Mouse (Mus musculus) hindbrain, embryonic 12.5 days (tissue): Measurements from ENCODE around the gene Rbpms2. TPM values are rescaled to one million over a fixed set of nuclear protein-coding genes. Genes with fewer than 3 reads are reported as not detected.
A peak's percentile ranks its signal among the peaks of the same experiment; 100 is the strongest.
"Not testable (repeated sequence)": the region's sequence is repeated elsewhere in the genome, so short reads cannot be mapped to it uniquely, and the experiment has no call there.

Source experiments
- ATAC-seq: fragments of 200-750 bp; cut with Nextera tagmentation; 2 replicates; pipeline ENCODE4 v1.8.0; 2017; ENCODE audit warnings: moderate TSS enrichment; ENCODE audit not compliant: low FRiP score
- H3K27ac ChIP-seq: fragments of 300-500 bp; sonication (generic); 2 replicates; pipeline ENCODE4 v1.5.1; 2016; ENCODE audit warnings: mild to moderate bottlenecking
- H3K27me3 ChIP-seq: fragments of 300-500 bp; sonication (generic); 2 replicates; pipeline ENCODE4 v1.6.1; 2016; ENCODE audit warnings: mild to moderate bottlenecking
- H3K36me3 ChIP-seq: fragments of 300-500 bp; sonication (generic); 2 replicates; pipeline ENCODE4 v1.6.1; 2016; ENCODE audit warnings: mild to moderate bottlenecking
- H3K4me1 ChIP-seq: fragments of 300-500 bp; sonication (generic); 2 replicates; pipeline ENCODE4 v1.6.1; 2016
- H3K4me2 ChIP-seq: fragments of 300-500 bp; sonication (generic); replicated peaks from 2 replicates; pipeline ENCODE4 v1.6.1; 2016; ENCODE audit warnings: mild to moderate bottlenecking
- H3K4me3 ChIP-seq: fragments of 300-500 bp; sonication (generic); 2 replicates; pipeline ENCODE4 v1.5.1; 2016; ENCODE audit warnings: mild to moderate bottlenecking
- H3K9ac ChIP-seq: fragments of 300-500 bp; sonication (generic); 2 replicates; pipeline ENCODE4 v1.6.1; 2016; ENCODE audit warnings: mild to moderate bottlenecking, moderate library complexity
- H3K9me3 ChIP-seq: fragments of 300-500 bp; sonication (generic); replicated peaks from 2 replicates; pipeline ENCODE4 v1.6.1; 2016; ENCODE audit warnings: mild to moderate bottlenecking
- WGBS: fragments of 180-500 bp; shearing (Covaris S2); methylation state at CpG from one replicate; pipeline ENCODE4 v1.1.7; 2016; 5-methylcytosine and 5-hydroxymethylcytosine counted together
- polyA plus RNA-seq: library from polyadenylated mRNA; unstranded; fragments of >200 nt; fragmentation: Nextera tagmentation; extraction: Ambion mirVana; gene quantifications from 2 replicates; pipeline ENCODE4 v1.2.1, GENCODE M21; 2016

Gene Rbpms2
- polyA plus RNA-seq, 1 experiment from 2014 or later = 15.0 TPM

- Histone ChIP-seq H3K4me1 (peaks cover 23% of the 10 kb centered on the region), H3K36me3 (peaks cover 62% of the 10 kb centered on the region)
- not testable (repeated sequence) for ATAC-seq, H3K27me3 ChIP-seq, H3K27ac ChIP-seq, H3K4me2 ChIP-seq, H3K9me3 ChIP-seq, H3K4me3 ChIP-seq, H3K9ac ChIP-seq
- WGBS = 60% methylated on average over 2 of the region's 2 CpGs
Observed at GRCm38 (mm10) chr9:65689869-65690268, 60.4 kb downstream of the Rbpms2 start.

DNA sequence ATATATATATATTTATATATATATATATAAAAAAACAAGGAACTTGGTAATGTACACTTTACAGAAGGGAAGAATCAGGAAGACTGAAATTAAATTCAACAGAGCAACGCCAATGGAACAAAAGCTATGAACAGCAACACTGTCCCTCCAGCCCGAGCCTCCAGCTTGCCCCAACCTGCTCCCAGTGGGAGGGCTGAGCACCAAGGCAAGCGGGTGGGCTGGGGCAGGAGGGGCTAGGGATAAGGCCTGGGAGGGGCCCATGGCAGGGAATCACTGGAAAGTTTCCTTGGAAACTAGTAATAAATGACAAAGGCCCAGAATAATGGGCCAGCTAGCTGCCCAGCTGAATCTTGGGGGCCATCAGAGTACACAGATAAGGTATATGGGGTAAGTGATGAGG, 63.0 kb downstream of the Rbpms2 start:
- no peaks in the 10 kb centered on the region for H3K9me3 ChIP-seq
- H3K4me3 ChIP-seq = no peak overlapping the region
- H3K4me2 ChIP-seq = no peak overlapping the region
- H3K27ac ChIP-seq = peak overlapping the region; percentile 52; the same call in 1 of the 2 replicates
- ATAC-seq = peak; percentile 23
- no peaks in the 10 kb centered on the region for H3K27me3 ChIP-seq
- H3K4me1 ChIP-seq = peaks cover 32% of the 10 kb centered on the region
- WGBS = 21% methylated on average over 3 of the region's 3 CpGs
- peaks cover 68% of the 10 kb centered on the region for H3K36me3 ChIP-seq
- no peak overlapping the region for H3K9ac ChIP-seq

DNA sequence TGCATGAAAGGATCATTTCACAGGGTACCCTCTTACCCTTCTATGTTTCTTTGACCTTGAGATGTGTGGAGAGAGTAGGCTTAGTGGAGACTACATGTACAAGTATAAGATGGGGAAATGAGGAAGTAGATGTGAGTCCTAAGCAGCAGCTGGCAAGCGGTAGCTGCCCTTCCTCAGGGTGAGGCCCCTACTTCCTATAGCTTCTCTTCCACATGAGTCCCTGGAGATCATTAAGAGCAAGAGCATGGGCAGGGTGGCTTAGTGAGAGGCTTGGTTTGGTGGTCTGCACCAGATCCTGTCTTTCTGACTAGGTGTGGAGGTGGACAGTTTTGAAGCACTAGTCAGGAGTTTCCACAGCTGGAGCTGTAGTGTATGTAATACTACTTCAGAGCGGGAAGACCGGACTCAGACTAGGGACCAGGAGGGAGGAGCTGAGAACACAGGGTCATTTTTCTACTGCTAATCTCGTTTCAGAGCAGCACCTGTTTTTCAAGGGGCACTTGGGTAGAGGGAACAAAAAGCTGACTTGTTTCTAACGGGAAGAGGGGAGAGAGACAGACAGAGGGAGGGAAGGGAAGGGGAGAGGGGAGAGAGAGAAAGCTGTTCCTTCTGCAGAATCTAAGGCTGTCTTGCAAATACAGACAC, 63.6 kb downstream of the Rbpms2 start:
- no peak; the same call in 1 of the 2 replicates for ATAC-seq
- no peak overlapping the region for H3K9ac ChIP-seq

DNA sequence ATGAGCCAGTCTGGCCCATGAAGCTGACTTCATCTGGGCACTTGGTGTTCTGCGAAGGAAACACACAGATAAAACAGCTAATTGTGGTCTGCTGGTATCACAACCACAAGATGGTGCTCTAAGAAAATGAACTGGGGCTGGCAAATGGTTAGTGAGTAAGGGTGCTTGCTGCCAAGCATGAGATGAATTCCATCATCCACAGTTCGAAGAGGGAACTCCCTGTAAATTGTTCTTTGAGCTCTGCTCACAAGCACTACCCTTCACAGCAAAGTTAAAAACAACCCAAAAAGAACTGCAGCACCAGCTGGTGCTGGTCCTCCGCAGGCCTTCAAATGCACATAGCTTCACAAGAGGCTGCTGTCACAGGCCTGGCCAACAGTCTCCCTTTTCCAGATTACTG, 66.2 kb downstream of the Rbpms2 start:
- no peak overlapping the region for H3K27ac ChIP-seq
- WGBS = 79% methylated on average over 3 of the region's 3 CpGs
- no peaks in the 10 kb centered on the region for H3K27me3 ChIP-seq
- peaks cover 69% of the 10 kb centered on the region for H3K36me3 ChIP-seq
- no peak overlapping the region for H3K9ac ChIP-seq
- peaks cover 32% of the 10 kb centered on the region for H3K4me1 ChIP-seq
- ATAC-seq = no peak
- H3K4me3 ChIP-seq = no peak overlapping the region
- H3K4me2 ChIP-seq = no peak overlapping the region
- no peaks in the 10 kb centered on the region for H3K9me3 ChIP-seq

More for the DNA sequence above, 63.6 kb downstream of the Rbpms2 start:
- Histone ChIP-seq H3K4me1 (peaks cover 32% of the 10 kb centered on the region), H3K27ac (peak overlapping the region; percentile 52), H3K4me2 (no peak overlapping the region), H3K27me3 (no peaks in the 10 kb centered on the region), H3K9me3 (no peaks in the 10 kb centered on the region), H3K4me3 (no peak overlapping the region), H3K36me3 (peaks cover 63% of the 10 kb centered on the region)
- 38% methylated on average over 5 of the region's 5 CpGs for WGBS

- ATAC-seq = no peak
- H3K4me3 ChIP-seq = no peak overlapping the region
- no peaks in the 10 kb centered on the region for H3K9me3 ChIP-seq
- no peak overlapping the region for H3K27ac ChIP-seq
- H3K36me3 ChIP-seq = peaks cover 71% of the 10 kb centered on the region
- peaks cover 32% of the 10 kb centered on the region for H3K4me1 ChIP-seq
- no peak overlapping the region for H3K4me2 ChIP-seq
- H3K9ac ChIP-seq = no peak overlapping the region
- H3K27me3 ChIP-seq = no peaks in the 10 kb centered on the region
Observed at GRCm38 (mm10) chr9:65696337-65696736, 66.9 kb downstream of the Rbpms2 start.

DNA sequence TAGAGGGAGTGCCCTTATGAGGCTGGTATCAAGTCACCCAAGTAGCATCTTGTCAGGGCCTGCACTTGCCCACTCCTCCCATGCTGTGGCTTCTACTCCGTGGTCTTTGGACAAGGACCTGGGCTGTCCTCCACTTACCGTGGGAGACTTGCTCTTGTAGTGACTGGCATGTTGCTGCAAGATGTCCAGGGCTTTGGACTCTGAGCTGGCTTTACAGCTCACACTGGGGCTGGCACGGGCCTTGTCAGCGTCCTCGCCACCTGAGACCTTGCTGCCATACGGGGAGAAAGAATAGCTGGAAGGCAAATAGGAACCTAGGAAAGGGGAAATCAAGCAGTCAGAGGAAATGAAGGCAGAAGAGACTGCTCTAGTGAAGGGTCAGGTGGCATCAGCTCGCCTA, 67.9 kb downstream of the Rbpms2 start:
- H3K4me3 ChIP-seq = no peak overlapping the region
- H3K27ac ChIP-seq = no peak overlapping the region
- no peaks in the 10 kb centered on the region for H3K27me3 ChIP-seq
- peaks cover 79% of the 10 kb centered on the region for H3K36me3 ChIP-seq
- no peak overlapping the region for H3K4me2 ChIP-seq
- 79% methylated on average over 7 of the region's 7 CpGs for WGBS
- ATAC-seq = no peak
- no peaks in the 10 kb centered on the region for H3K9me3 ChIP-seq
- H3K9ac ChIP-seq = no peak overlapping the region
- H3K4me1 ChIP-seq = peaks cover 26% of the 10 kb centered on the region

DNA sequence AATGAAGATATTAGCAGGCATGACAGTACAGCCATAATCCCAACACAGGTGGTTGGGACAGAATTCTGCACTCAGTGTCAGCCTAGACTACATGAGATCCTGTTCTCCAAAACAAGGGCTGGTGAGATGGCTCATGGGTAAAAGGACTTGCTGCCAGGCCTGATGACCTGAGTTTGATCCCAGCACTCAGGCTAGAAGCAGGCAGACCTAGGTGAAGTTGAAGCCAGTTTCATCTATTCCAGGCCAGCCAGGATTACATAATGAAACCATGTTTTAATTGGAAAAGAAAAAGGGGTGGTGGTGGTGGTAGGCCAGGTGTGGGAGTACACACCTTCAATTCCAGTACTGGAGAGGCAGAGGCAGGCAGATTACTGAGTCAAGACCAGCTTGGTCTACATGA, 68.5 kb downstream of the Rbpms2 start:
- no peak for ATAC-seq
- Histone ChIP-seq H3K4me2 (no peak overlapping the region), H3K9me3 (no peaks in the 10 kb centered on the region), H3K9ac (no peak overlapping the region), H3K27me3 (no peaks in the 10 kb centered on the region), H3K4me1 (peaks cover 19% of the 10 kb centered on the region), H3K36me3 (peaks cover 79% of the 10 kb centered on the region), H3K27ac (no peak overlapping the region), H3K4me3 (no peak overlapping the region)

- Histone ChIP-seq H3K4me1 (peaks cover 9% of the 10 kb centered on the region; the same call in 1 of the 2 replicates), H3K9me3 (no peaks in the 10 kb centered on the region), H3K27me3 (no peaks in the 10 kb centered on the region), H3K4me2 (no peak overlapping the region), H3K36me3 (peaks cover 80% of the 10 kb centered on the region), H3K4me3 (no peak overlapping the region), H3K9ac (no peak overlapping the region), H3K27ac (no peak overlapping the region)
- ATAC-seq = no peak
- WGBS = 90% methylated on average over 6 of the region's 6 CpGs
Observed at GRCm38 (mm10) chr9:65700504-65700903, 71.1 kb downstream of the Rbpms2 start.

GRCm38 (mm10) chr9:65702286-65702685, 72.8 kb downstream of the Rbpms2 start:
- ATAC-seq = no peak
- peaks cover 64% of the 10 kb centered on the region for H3K36me3 ChIP-seq
- WGBS = 93% methylated on average over 9 of the region's 9 CpGs

DNA sequence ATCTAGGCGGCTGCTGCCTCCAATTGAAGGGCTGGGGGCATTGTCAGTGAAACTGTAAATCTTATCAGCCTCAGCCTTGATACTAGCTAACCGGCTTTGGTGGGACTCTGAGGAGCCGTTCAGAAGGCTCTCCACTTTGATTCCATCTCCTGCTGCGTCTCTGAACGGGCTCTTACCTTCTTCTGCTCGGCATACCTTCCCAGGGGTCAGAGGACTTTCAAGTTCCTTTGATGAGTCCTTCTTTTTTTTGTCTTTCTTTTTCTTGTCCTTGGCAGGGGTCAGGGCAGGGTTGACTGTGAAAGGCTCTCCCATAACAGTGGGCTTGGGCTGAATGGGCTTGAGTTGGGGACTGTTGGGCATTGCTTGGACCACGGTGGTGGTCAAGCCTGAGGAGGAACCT, 73.8 kb downstream of the Rbpms2 start:
- ATAC-seq = no peak
- Histone ChIP-seq H3K4me3 (no peak overlapping the region), H3K4me2 (no peak overlapping the region), H3K27me3 (no peaks in the 10 kb centered on the region), H3K27ac (no peak overlapping the region), H3K9ac (no peak overlapping the region), H3K36me3 (peaks cover 59% of the 10 kb centered on the region), H3K4me1 (no peaks in the 10 kb centered on the region), H3K9me3 (no peaks in the 10 kb centered on the region)
- 87% methylated on average over 7 of the region's 7 CpGs for WGBS

More at GRCm38 (mm10) chr9:65702286-65702685, 72.8 kb downstream of the Rbpms2 start:
- H3K27me3 ChIP-seq = no peaks in the 10 kb centered on the region
- H3K27ac ChIP-seq = no peak overlapping the region
- no peak overlapping the region for H3K4me3 ChIP-seq
- H3K4me2 ChIP-seq = no peak overlapping the region
- no peaks in the 10 kb centered on the region for H3K4me1 ChIP-seq
- no peak overlapping the region for H3K9ac ChIP-seq
- no peaks in the 10 kb centered on the region for H3K9me3 ChIP-seq

GRCm38 (mm10) chr9:65703926-65704595, 74.6 kb downstream of the Rbpms2 start:
- Histone ChIP-seq H3K4me3 (no peak overlapping the region), H3K4me2 (no peak overlapping the region), H3K9ac (no peak overlapping the region), H3K27ac (no peak overlapping the region), H3K9me3 (no peaks in the 10 kb centered on the region), H3K36me3 (peaks cover 54% of the 10 kb centered on the region), H3K27me3 (no peaks in the 10 kb centered on the region), H3K4me1 (no peaks in the 10 kb centered on the region)
- WGBS = 91% methylated on average over 24 of the region's 24 CpGs
- no peak for ATAC-seq
